Mouse (Mus musculus) CH12.LX (cell line): Measurements from ENCODE around the gene Gstm3. TPM values are rescaled to one million over a fixed set of nuclear protein-coding genes. Genes with fewer than 3 reads are reported as not detected.
A peak's percentile ranks its signal among the peaks of the same experiment; 100 is the strongest.

ENCODE experiments used
- DNase-seq: peaks from one replicate; pipeline ENCODE4 v3.0.0-alpha.2; 2013; ENCODE audit errors: extremely low read depth
- H3K27ac ChIP-seq: 2 replicates; pipeline ENCODE4 v1.5.1; 2012; ENCODE audit warnings: low read depth, mild to moderate bottlenecking, control low read depth, moderate library complexity; ENCODE audit not compliant: insufficient read depth
- H3K27me3 ChIP-seq: replicated peaks from 2 replicates; pipeline ENCODE3; 2012; ENCODE audit warnings: inconsistent platforms
- H3K36me3 ChIP-seq, 2 experiments: replicated peaks in 1 of 2; 2 replicates each; pipeline versions ENCODE3 to v1.6.1; 2012; ENCODE audit warnings: inconsistent platforms in 1 of 2, low read length in 1 of 2, mild to moderate bottlenecking in 1 of 2, mixed read lengths in 1 of 2, moderate library complexity in 1 of 2; ENCODE audit not compliant: control insufficient read depth in 1 of 2, insufficient read depth in 1 of 2
- H3K4me1 ChIP-seq, 2 experiments: 2 replicates each; pipeline ENCODE4 v1.6.1; 2012; ENCODE audit warnings: inconsistent platforms in 1 of 2, moderate library complexity in 1 of 2; ENCODE audit not compliant: insufficient read depth in 2 of 2, control insufficient read depth in 1 of 2
- H3K4me2 ChIP-seq: 2 replicates; pipeline ENCODE4 v1.6.1; 2012; ENCODE audit warnings: low read depth, mild to moderate bottlenecking, control low read depth; ENCODE audit not compliant: poor library complexity, insufficient read depth, severe bottlenecking
- H3K4me3 ChIP-seq, 3 experiments: fragments of 150-350 bp in 1 of 3; sonication (generic) in 1 of 3; replicated peaks in 1 of 3; 2 replicates each; pipeline versions ENCODE3 to v1.5.1; 2011 to 2012; ENCODE audit warnings: low read depth in 2 of 3, low read length in 2 of 3, mild to moderate bottlenecking in 2 of 3, moderate library complexity in 2 of 3, control low read depth in 1 of 3, improper control_type of control experiment in 1 of 3, inconsistent platforms in 1 of 3, mixed read lengths in 1 of 3; ENCODE audit not compliant: poor library complexity in 1 of 3
- H3K79me2 ChIP-seq: replicated peaks from 2 replicates; pipeline ENCODE4 v1.6.1; 2012; ENCODE audit warnings: mild to moderate bottlenecking, moderate library complexity; ENCODE audit not compliant: control insufficient read depth, poor library complexity, insufficient read depth, severe bottlenecking; ENCODE audit errors: extremely low read depth
- H3K9ac ChIP-seq: 2 replicates; pipeline ENCODE4 v1.6.1; 2012; ENCODE audit warnings: low read depth, mild to moderate bottlenecking, control low read depth, moderate library complexity; ENCODE audit not compliant: insufficient read depth
- H3K9me3 ChIP-seq: replicated peaks from 2 replicates; pipeline ENCODE3; 2012; ENCODE audit warnings: low read length, inconsistent platforms, mixed read lengths
- CHD1 ChIP-seq: IDR thresholded peaks from 2 replicates; pipeline ENCODE4 v1.6.1; 2012; ENCODE audit warnings: low read depth, low read length, improper control_type of control experiment, inconsistent platforms
- CHD2 ChIP-seq: IDR thresholded peaks from 2 replicates; pipeline ENCODE4 v1.6.1; 2011; ENCODE audit warnings: low read length, improper control_type of control experiment
- E2F4 ChIP-seq: IDR thresholded peaks from 2 replicates; pipeline ENCODE4 v1.6.1; 2011; ENCODE audit warnings: low read depth, low read length, improper control_type of control experiment; ENCODE audit not compliant: insufficient replicate concordance
- ELF1 ChIP-seq: IDR thresholded peaks from 2 replicates; pipeline ENCODE4 v1.6.1; 2014; ENCODE audit warnings: low read depth, mild to moderate bottlenecking, inconsistent platforms, low read length, improper control_type of control experiment
- EP300 ChIP-seq: IDR thresholded peaks from 2 replicates; pipeline ENCODE4 v1.6.1; 2011; ENCODE audit warnings: low read length, improper control_type of control experiment
- GABPA ChIP-seq: IDR thresholded peaks from 2 replicates; pipeline ENCODE4 v1.6.1; 2012; ENCODE audit warnings: low read depth, low read length, improper control_type of control experiment, inconsistent platforms; ENCODE audit not compliant: insufficient replicate concordance
- HCFC1 ChIP-seq: IDR thresholded peaks from 2 replicates; pipeline ENCODE4 v1.6.1; 2012; ENCODE audit warnings: low read depth, mild to moderate bottlenecking, inconsistent platforms, low read length, improper control_type of control experiment
- IRF4 ChIP-seq: IDR thresholded peaks from 2 replicates; pipeline ENCODE4 v1.6.1; 2014; ENCODE audit warnings: low read depth, mild to moderate bottlenecking, inconsistent platforms, low read length, improper control_type of control experiment
- JUN ChIP-seq: IDR thresholded peaks from 2 replicates; pipeline ENCODE4 v1.6.1; 2011; ENCODE audit warnings: low read depth, mild to moderate bottlenecking, low read length, improper control_type of control experiment, moderate library complexity; ENCODE audit not compliant: insufficient read depth
- JUND ChIP-seq: conservative IDR thresholded peaks from 2 replicates; pipeline ENCODE4 v1.6.1; 2011; ENCODE audit warnings: low read depth, low read length, improper control_type of control experiment
- KAT2A ChIP-seq: IDR thresholded peaks from 2 replicates; pipeline ENCODE4 v1.6.1; 2012; ENCODE audit warnings: low read length, improper control_type of control experiment, inconsistent platforms; ENCODE audit not compliant: insufficient replicate concordance
- MAFK ChIP-seq: IDR thresholded peaks from 2 replicates; pipeline ENCODE4 v1.6.1; 2011; ENCODE audit warnings: low read length, improper control_type of control experiment; ENCODE audit not compliant: insufficient replicate concordance
- MAZ ChIP-seq: IDR thresholded peaks from 2 replicates; pipeline ENCODE4 v1.6.1; 2012; ENCODE audit warnings: low read depth, mild to moderate bottlenecking, inconsistent platforms, low read length, improper control_type of control experiment, moderate library complexity
- MEF2A ChIP-seq: IDR thresholded peaks from 2 replicates; pipeline ENCODE4 v1.6.1; 2014; ENCODE audit warnings: low read depth, mild to moderate bottlenecking, inconsistent platforms, low read length, improper control_type of control experiment, borderline replicate concordance
- MXI1 ChIP-seq: IDR thresholded peaks from 2 replicates; pipeline ENCODE4 v1.6.1; 2011; ENCODE audit warnings: mild to moderate bottlenecking, low read depth, low read length, improper control_type of control experiment
- MYC ChIP-seq: IDR thresholded peaks from 2 replicates; pipeline ENCODE4 v1.6.1; 2011; ENCODE audit warnings: low read depth, mild to moderate bottlenecking, improper control_type of control experiment, low read length
- NELFE ChIP-seq: IDR thresholded peaks from 2 replicates; pipeline ENCODE4 v1.6.1; 2011; ENCODE audit warnings: low read depth, low read length, improper control_type of control experiment
- NRF1 ChIP-seq: IDR thresholded peaks from 2 replicates; pipeline ENCODE4 v1.6.1; 2014; ENCODE audit warnings: low read depth, mild to moderate bottlenecking, inconsistent platforms, low read length, improper control_type of control experiment, moderate library complexity
- PAX5 ChIP-seq: IDR thresholded peaks from 2 replicates; pipeline ENCODE4 v1.6.1; 2012; ENCODE audit warnings: low read length, inconsistent platforms, mixed read lengths
- POLR2A ChIP-seq: IDR thresholded peaks from 2 replicates; pipeline ENCODE4 v1.6.1; 2011; ENCODE audit warnings: low read depth, mild to moderate bottlenecking, improper control_type of control experiment, low read length
- POLR2AphosphoS2 ChIP-seq: IDR thresholded peaks from 2 replicates; pipeline ENCODE4 v1.6.1; 2011; ENCODE audit warnings: low read depth, low read length, improper control_type of control experiment
- RCOR1 ChIP-seq: conservative IDR thresholded peaks from 2 replicates; pipeline ENCODE4 v1.6.1; 2012; ENCODE audit warnings: low read depth, mild to moderate bottlenecking, inconsistent platforms, low read length, improper control_type of control experiment
- SMC3 ChIP-seq: IDR thresholded peaks from 2 replicates; pipeline ENCODE4 v1.6.1; 2011; ENCODE audit warnings: low read depth, low read length, improper control_type of control experiment
- TBP ChIP-seq: conservative IDR thresholded peaks from 2 replicates; pipeline ENCODE4 v1.6.1; 2011; ENCODE audit warnings: low read depth, low read length, improper control_type of control experiment
- TCF12 ChIP-seq: IDR thresholded peaks from 2 replicates; pipeline ENCODE4 v1.6.1; 2014; ENCODE audit warnings: low read depth, mild to moderate bottlenecking, inconsistent platforms, low read length, improper control_type of control experiment
- ZC3H11A ChIP-seq: IDR thresholded peaks from 2 replicates; pipeline ENCODE4 v1.6.1; 2012; ENCODE audit warnings: low read depth, mild to moderate bottlenecking, inconsistent platforms, low read length, improper control_type of control experiment
- ZKSCAN1 ChIP-seq: IDR thresholded peaks from 2 replicates; pipeline ENCODE4 v1.6.1; 2012; ENCODE audit warnings: low read depth, inconsistent platforms, low read length, improper control_type of control experiment, borderline replicate concordance
- ZMIZ1 ChIP-seq: IDR thresholded peaks from 2 replicates; pipeline ENCODE4 v1.6.1; 2012; ENCODE audit warnings: low read depth, mild to moderate bottlenecking, inconsistent platforms, low read length, improper control_type of control experiment
- ZNF384 ChIP-seq: IDR thresholded peaks from 2 replicates; pipeline ENCODE4 v1.6.1; 2012; ENCODE audit warnings: low read depth, low read length, improper control_type of control experiment, inconsistent platforms
- dilution Hi-C: fragments of 300-500 bp; cut with MboI; formaldehyde crosslinking; loops from 2 replicates; pipeline ENCODE4 v1.14.3; 2020; ENCODE audit warnings: low sequenced_read_pairs; ENCODE audit not compliant: extremely low pct_unique_long_range_greater_than_20kb, extremely low pct_ligation_motif_present
- in situ Hi-C: fragments of 300-500 bp; cut with MboI; formaldehyde crosslinking; loops from 3 replicates; pipeline ENCODE4 v1.14.3; 2019; ENCODE audit warnings: low sequenced_read_pairs, low pct_ligation_motif_present, low pct_unique_long_range_greater_than_20kb, mixed read lengths
- polyA plus RNA-seq: library from polyadenylated mRNA; unstranded; fragments of >175 nt; gene quantifications from 2 replicates; pipeline ENCODE4 v1.2.1, GENCODE M21; 2012; ENCODE audit warnings: low read depth; ENCODE audit not compliant: insufficient read length
- total RNA-seq, 2 experiments: library from RNA; depleted of rRNA; stranded (reverse); fragments of 300-350 nt in 1 of 2; fragments of >200 nt in 1 of 2; gene quantifications; 2 replicates each; pipeline ENCODE4 v1.2.3; 2012 to 2014

The Gstm3 gene
- total RNA-seq (2012; rRNA removed) (not detected in 2 replicates), total RNA-seq (2014; rRNA removed) (not detected in 2 replicates), polyA plus RNA-seq (not detected in 2 replicates)

DNA sequence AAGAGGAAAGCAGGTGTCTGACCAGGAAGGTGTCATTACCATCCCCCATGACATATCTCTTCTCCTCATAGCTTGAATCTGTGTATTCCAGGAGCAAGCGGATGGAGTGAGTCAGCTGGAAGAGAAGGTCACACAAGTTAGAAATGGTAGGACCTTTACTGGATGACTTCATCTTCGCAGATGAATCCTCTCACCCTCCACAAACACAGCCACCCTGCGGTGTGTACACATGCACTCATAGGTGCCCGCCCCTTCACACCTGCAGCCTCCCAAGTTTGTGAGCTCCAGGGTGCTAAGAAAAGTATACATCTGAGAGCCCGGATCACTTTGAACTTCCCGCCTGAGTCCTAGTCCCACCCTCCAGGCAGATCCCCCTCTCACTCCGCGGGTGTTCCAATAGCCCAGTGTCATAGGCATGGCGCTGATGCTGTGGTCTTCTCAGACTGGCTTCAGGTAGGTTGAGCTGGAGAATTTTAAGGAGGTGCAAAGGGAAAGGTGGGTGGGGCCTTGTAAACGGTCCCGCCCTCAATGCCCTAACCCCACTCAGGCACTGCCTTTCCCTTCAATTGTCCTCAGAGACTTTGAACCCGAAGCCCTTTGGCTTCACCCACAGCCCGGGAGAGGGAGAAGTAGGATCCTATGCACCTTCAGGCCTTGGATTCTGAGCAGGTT is at the start of gene Gstm3:
Gstm3 (minus strand) TSS at position 560 of the 672 bp plus-strand sequence.
- peaks cover 4 to 14% of the 10 kb centered on the region in 2 experiments; a peak in 3 of 4 replicates for H3K4me1 ChIP-seq
- H3K4me3 ChIP-seq, result no peak within 1 kb of the TSS
- no peaks in the 10 kb centered on the region for H3K36me3 ChIP-seq
- peaks cover 13% of the 10 kb centered on the region for H3K27me3 ChIP-seq
- TF ChIP-seq ELF1 (no peak), IRF4 (no peak), NRF1 (no peak), ZKSCAN1 (no peak), GABPA (no peak), TBP (no peak), MEF2A (no peak), TCF12 (no peak), ZNF384 (no peak), POLR2A (no peak), ZC3H11A (no peak), MAZ (no peak), CHD1 (no peak)
- dilution Hi-C loops, result no loop called here
- no peak for DNase-seq
- H3K9me3 ChIP-seq, result no peaks in the 10 kb centered on the region
- in situ Hi-C loops, result no loop called here
- no peak within 1 kb of the TSS for H3K4me2 ChIP-seq
- no peak within 1 kb of the TSS for H3K9ac ChIP-seq
- no peaks in the 10 kb centered on the region for H3K79me2 ChIP-seq
- no peak within 1 kb of the TSS for H3K27ac ChIP-seq

DNA sequence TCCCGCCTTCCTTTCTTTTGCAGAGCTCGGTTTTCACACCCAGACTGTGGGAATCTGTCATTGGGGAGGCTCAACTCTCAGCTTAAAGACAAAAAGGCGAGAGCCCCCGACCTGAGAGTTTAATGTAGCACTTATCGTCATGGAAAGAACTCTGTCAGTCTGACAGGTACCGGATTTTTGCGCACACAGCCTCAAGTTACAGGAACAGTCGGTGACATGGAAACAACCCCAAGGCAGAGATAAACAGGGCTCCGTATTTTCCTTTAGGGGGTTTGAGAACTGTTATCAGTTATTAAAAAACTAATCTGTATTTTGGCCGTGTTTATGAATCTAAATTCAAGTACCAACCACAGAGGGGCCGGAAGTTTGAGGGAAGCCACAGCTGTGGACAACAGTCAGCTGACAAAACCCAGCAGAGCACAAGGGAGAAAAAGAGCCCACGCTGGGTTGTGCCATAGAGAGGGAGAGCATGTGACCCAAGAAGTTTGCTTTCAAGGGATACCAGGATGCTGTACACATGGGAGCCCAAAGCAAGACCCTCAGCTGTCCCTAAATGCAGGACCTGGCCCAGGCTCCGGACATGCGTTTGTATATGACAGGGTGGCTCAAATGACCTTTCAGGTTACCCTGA is 49.2 kb upstream of the Gstm3 start:
- Histone ChIP-seq H3K4me2 (peak overlapping the region; percentile 91), H3K27ac (no peak overlapping the region), H3K9me3 (no peaks in the 10 kb centered on the region), H3K9ac (peak overlapping the region; percentile 41), H3K4me3 (peak overlapping the region; percentile 25 to 41 (median 30)), H3K79me2 (no peaks in the 10 kb centered on the region), H3K36me3 (no peaks in the 10 kb centered on the region), H3K4me1 (peaks cover 11 to 28% of the 10 kb centered on the region in 2 experiments; a peak in 3 of 4 replicates), H3K27me3 (no peaks in the 10 kb centered on the region)
- no peak for DNase-seq
- in situ Hi-C loops, result loop anchor here (5.0 kb wide), 1 partner anchor 81 kb away; no protein-coding TSS in a partner anchor
- dilution Hi-C loops, result no loop called here
- no peak for TF ChIP-seq NELFE
- TF ChIP-seq POLR2AphosphoS2, result no peak
- TF ChIP-seq JUN, result no peak
- no peak for TF ChIP-seq E2F4
- TF ChIP-seq CHD2, result 0 out of 2 replicates have a peak, but pooled peaks have one; percentile 18
- TF ChIP-seq NRF1, result no peak
- no peak for TF ChIP-seq HCFC1
- no peak for TF ChIP-seq KAT2A
- no peak for TF ChIP-seq SMC3
- no peak for TF ChIP-seq ZKSCAN1
- no peak for TF ChIP-seq MYC
- no peak for TF ChIP-seq MAFK
- TF ChIP-seq MXI1, result peak; percentile 28; the same call in 1 of the 2 replicates
- 0 out of 2 replicates have a peak, but pooled peaks have one; percentile 21 for TF ChIP-seq ELF1
- TF ChIP-seq MAZ, result peak; percentile 25; the same call in 1 of the 2 replicates
- TF ChIP-seq MEF2A, result no peak
- TF ChIP-seq JUND, result no peak
- no peak for TF ChIP-seq TBP
- no peak for TF ChIP-seq ZMIZ1
- TF ChIP-seq EP300, result no peak
- TF ChIP-seq IRF4, result no peak
- TF ChIP-seq RCOR1, result no peak
- no peak for TF ChIP-seq PAX5
- TF ChIP-seq TCF12, result peak; percentile 2; the same call in 1 of the 2 replicates
